Mouse (Mus musculus) left cerebral cortex, adult 18-20 months (tissue): ENCODE data around the gene Allc. TPM values are rescaled to one million over a fixed set of nuclear protein-coding genes. Genes with fewer than 3 reads are reported as not detected.
A peak's percentile ranks its signal among the peaks of the same experiment; 100 is the strongest.

Experiments
- DNase-seq, 2 experiments: peaks; one replicate each; pipeline ENCODE4 v3.0.0; 2021 to 2022; ENCODE audit warnings: low spot score in 2 of 2, mixed read lengths in 1 of 2
- total RNA-seq, 2 experiments: library from RNA; stranded (reverse); gene quantifications; 2 replicates each; pipeline ENCODE4 v1.2.3; 2021

Gene Allc
- total RNA-seq, 2 experiments from 2014 or later: 0.72 to 0.82 TPM

DNA sequence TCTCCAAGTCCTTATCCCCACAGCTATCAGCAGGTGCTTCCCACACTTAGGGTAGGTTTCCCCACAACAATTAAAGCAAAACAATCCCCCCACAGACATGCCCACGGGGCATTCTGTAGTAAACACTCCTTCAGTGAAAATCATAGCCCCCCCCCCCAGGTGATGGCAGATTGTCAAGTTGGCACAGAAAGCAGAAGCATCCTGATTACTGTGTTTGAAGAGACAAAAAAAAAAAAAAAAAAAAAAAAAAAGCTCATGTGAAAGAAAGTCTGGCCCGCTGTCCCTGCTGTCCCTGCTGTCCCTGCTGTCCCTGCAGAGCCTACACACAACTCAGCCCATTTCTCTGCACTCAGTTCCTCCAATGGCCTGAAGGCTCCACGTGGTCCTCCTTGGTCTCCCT lies 1.7 kb upstream of the Allc start:
- DNase-seq: no peak

DNA sequence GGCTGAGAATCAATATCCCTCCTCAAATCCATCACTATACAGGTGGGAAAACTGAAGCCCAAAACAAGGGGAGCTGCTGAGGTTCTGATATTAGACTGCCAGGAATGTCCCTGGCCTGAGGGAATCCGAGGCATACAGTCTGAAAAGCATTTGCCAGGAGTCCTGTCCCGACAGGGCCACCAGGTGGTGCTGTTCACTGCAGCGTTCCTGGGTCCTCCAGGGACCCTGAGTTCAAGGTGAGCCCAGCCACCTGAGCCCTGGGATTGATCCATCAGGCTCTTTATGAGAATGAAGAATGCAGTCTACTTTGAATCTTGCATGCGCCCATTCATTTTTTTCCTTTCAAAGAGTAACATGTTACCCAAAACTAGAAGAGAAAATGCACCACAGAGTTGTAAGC lies 3.2 kb downstream of the Allc start:
- peak; percentile 37 for DNase-seq

- DNase-seq: no peak
Observed at GRCm38 (mm10) chr12:28578147-28578546, 4.2 kb downstream of the Allc start.

DNA sequence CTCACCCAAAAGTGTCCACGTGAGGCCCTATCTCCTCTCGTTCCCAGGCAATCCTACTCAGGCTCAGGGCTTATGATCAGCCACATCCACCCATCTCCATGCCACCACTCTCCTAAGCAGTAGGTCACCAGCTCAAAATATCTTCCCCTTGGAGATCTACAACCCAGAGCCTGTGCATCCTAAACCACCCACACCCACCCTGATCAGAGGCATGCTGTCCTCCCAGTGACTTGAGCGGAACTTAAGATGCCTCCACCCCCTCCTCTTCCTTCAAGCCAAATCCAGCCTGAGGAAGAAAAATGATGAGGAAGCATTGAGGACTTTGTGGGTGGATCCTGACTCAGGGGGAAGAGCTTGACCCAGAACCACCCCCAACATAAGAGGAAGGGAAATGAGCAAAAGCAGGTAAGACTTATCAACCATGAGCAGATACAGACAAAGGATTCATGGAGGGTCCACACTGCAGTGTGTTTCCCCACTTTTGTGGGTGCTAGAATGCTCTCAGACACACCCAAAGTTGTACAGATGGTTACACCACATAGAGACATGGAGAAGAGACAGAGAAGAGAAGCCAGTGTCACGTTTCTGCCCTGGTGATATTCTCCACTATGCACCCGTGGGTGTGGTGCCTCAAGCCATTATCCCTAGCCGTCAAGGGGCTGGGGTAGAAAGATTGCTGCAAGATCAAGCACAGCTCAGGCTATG lies 6.8 kb downstream of the Allc start:
- DNase-seq: no peak

DNA sequence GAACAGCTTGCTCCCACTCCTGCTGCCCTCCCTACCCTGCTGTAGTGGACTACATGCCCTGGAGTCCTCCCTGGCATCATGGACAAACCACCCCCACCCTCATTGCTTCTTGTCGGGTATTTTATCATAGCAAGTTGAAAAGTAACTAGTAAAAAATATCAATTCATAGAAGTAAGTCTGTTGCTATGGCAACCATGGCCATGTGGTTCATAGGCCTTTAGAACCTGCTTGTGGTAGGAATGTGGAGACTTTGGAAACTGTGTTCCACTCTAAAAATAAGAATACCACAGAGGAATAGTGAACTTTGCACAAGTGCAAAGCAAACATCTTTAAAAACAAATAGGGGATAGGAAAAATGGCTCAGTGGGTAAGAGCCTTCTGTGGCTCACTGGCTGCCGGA lies 10.1 kb downstream of the Allc start:
- no peak for DNase-seq

DNA sequence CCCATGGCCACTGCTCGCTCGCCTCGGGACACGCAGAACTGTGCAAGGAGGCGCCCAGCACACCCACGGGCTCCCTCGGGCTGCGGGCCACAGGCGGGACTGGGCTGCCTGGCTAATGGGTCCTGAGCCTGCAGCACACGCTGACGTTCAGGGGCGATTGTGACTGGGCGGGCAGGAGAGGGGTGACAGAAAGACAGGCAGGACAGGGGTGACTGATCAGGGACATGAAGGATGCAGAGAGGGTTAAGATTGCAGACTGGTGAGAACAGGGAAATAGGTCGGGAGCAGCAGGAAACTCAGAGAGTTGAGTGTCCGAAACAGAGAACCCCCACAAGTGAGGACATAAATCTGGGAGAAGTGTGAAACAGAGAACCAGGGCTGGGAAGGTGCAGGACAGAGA lies 30.0 kb downstream of the Allc start, which contains the start of gene Dcdc2c:
Dcdc2c (minus strand) TSS at position 101 of the 400 bp plus-strand sequence.
- DNase-seq: no peak

DNA sequence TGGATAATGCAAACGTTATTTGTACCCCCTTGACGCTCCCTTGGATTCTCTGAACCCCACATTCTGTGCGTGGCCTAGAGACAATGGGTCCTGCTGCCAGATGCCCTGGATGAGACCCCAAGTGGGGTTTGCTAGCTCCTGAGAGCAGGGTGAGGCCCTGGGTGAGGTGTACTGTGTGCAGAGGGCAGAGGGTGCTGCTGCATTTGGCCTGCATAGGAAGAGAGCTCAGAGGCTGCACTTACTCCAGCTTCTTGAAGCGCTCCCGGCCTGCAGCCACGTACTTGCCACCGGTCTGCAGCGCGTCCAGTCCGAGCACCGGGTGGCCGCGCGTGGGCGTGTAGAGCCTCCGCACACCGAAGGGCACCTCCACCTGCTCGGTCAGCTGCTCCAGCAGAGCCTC lies 30.5 kb downstream of the Allc start:
- no peak for DNase-seq

DNA sequence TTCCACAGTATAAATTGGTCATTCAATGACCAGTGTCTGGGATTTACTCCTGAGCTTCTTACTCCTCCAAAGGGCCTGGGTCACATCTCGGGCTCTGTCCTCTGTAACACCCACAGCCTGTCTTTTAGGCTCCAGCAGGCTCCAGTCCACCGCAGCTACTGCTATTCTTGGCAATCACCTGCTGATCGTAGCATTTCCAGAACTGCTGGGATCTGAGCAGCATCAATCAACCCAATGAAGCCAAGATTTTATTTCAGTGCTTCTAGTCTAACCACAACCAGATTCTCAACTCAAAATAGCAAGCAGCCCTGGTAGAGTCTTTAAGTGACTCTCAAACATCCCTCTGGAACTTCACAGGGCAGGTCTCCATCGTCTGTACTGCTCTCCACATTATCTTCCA lies 33.4 kb downstream of the Allc start:
- no peak for DNase-seq

GRCm38 (mm10) chr12:28514264-28514775 lies 68.0 kb downstream of the Allc start:
- no peak for DNase-seq

GRCm38 (mm10) chr12:28509699-28510280 lies 72.5 kb downstream of the Allc start:
- no peak for DNase-seq

Other genes starting within 250 kb of the Allc start
- 1 to 10 TPM in 1 of 2 experiments, under 1 TPM in 1; 0.82 to 1.0 TPM for gene Dcdc2c, start 30.1 kb downstream of the Allc start, total RNA-seq
- under 1 TPM; 0.30 to 0.58 TPM for gene Colec11, start 40.9 kb upstream of the Allc start, total RNA-seq
- gene Rps7, start 53.4 kb upstream of the Allc start, total RNA-seq: 100 to 1,000 TPM; 302 to 311 TPM
- gene Rnaseh1, start 67.1 kb upstream of the Allc start, total RNA-seq: 10 to 100 TPM; 13.1 to 16.2 TPM
- gene Adi1, start 92.7 kb upstream of the Allc start, total RNA-seq: 10 to 100 TPM; 36.5 to 37.2 TPM
- 10 to 100 TPM; 63.4 to 64.4 TPM for gene Trappc12, start 167.9 kb upstream of the Allc start, total RNA-seq
- gene Eipr1, start 169.3 kb upstream of the Allc start, total RNA-seq: 10 to 100 TPM; 60.2 to 66.6 TPM